Mouse (Mus musculus) cerebellum, adult 2 months (tissue): ENCODE results near the gene Gm28374.

Experiments used
- CTCF ChIP-seq: fragments of 200-500 bp; IDR thresholded peaks from 2 replicates; pipeline ENCODE4 v1.5.1; 2011; ENCODE audit warnings: low read depth, mild to moderate bottlenecking, control low read depth, low read length, moderate library complexity, borderline replicate concordance; ENCODE audit not compliant: insufficient read depth
- POLR2A ChIP-seq: fragments of 200-500 bp; IDR thresholded peaks from 2 replicates; pipeline ENCODE4 v1.6.1; 2011; ENCODE audit warnings: low read length, control low read depth, borderline replicate concordance; ENCODE audit not compliant: insufficient read depth

DNA sequence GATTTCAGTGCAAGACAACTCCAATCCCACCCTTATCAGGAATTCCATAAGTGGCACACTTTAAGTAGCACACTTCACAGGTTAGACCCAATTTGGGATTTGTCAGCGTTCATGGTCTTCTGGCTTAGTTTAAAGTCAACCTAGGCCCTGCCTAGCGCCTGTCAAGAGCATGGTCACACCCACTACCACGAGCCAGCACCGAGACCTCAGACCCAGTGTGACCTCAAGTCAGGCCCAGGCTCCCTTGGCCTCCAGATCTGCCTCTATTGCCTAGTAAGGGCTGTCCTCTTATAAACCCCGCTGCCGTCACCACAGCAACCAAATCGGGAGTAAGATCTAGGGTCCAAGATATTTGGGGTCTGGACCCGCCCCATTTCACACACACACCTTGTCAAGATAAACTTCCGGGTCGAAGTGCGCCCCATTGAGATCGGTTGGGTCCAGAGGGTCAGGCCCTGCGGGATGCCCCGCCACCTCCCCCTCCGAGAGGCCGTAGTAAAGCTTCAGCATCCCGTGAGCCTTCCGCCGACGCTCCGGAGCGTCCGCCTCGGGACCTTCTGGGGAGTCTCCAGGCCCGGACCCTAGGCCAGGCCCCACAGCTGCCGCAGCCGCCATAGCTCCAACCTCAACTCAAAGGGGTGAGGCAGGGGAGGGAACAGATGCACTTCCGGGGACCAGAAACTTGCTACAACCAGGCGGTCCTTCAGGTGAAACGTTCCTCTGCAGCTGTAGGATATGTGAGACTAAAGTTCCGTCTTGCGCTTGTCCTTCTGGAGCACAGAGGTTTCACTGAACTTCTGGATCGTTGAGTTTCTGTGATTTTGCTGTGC lies 5.3 kb downstream of the Gm28374 start, which contains the start of gene Vps51:
- TF ChIP-seq CTCF, result no peak
- peak; percentile 33; the same call in 1 of the 2 replicates for TF ChIP-seq POLR2A
